Mouse (Mus musculus): ENCODE data around the gene Tspan17.

DNA sequence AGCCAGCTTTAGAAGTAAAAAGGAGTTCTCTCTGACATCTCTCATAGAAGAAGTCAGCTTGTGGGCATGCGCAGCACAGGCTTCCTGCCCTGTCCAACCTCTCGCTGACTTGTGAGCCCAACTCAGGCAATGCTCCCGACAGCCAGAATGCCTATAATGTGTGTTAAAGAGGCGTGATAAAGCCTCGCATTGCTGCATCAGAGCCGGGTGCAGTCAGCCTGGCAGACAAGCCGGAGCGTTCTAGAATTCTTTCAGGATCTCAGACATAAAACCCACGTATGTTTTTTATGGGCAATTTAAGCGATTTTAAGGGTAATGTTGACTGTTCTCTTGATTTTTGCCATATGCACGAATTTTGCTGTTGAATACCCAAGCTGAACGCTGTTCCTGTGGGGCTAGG, 18.9 kb downstream of the Tspan17 start:
- TF ChIP-seq CTCF (IDR thresholded peaks at IDR 0.05; ENCODE audit: borderline replicate concordance, insufficient read depth, low read depth, low read length), result no peak
- TF ChIP-seq POLR2A (IDR thresholded peaks at IDR 0.05; ENCODE audit: borderline replicate concordance, insufficient read depth, low read length), result no peak

Measured in cerebellum, adult 2 months (tissue).